In the genomic region with DNA sequence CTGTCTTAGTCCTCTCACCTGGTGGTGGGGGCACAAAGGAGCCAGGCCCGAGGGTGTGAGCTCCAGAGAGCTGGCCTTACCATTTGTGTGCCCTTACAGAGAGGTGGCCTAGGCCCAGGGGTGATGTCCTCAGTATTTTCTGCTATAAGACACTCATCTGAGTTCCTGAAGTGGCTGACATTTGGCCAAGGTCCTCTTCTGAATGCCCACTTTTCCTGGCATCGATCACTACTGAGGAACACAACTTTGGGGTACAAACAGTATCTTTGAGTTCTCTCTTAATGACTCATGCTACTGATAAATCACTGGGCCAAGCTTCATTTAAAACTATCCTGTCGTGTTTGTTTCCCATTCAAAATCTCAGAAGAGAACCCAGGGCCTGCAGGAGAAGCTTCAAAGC, we compare ENCODE assay signal across 13 mouse cellular contexts. TPM values are rescaled to one million over a fixed set of nuclear protein-coding genes. Genes with fewer than 3 reads are reported as not detected.
"Had no signal": no experiment of that assay in that cellular context is flagged by ENCODE, and none has a peak within 500 bp of the region (broad histone marks: within the 10 kb centered on the region; RNA-seq: fewer than 3 reads in every experiment).

No protein-coding gene starts in this region.

- DNase-seq: retina, postnatal 1 day; right cerebral cortex, adult 18-20 months; right cerebral cortex, postnatal 14 days; right cerebral cortex, postnatal 25 days; right cerebral cortex, postnatal 4 days; spleen, adult 18-20 months; thymus, adult 18-20 months; thymus, adult 2 months; thymus, postnatal 14 days; thymus, postnatal 25 days; thymus, postnatal 36 days; thymus, postnatal 4 days had no signal

RNA-seq across cellular contexts. Expression of gene Pla1a, which starts 59.6 kb away (rescaled TPM):
- polyA plus RNA-seq: stomach, embryonic 14.5 days had no signal
